Mouse (Mus musculus) cortical plate, adult 2 months (tissue): ENCODE data around the gene Ino80d.

Experiments used
- CTCF ChIP-seq: fragments of 200-500 bp; IDR thresholded peaks from 2 replicates; pipeline ENCODE4 v1.5.1; 2011; ENCODE audit warnings: mild to moderate bottlenecking, control low read depth, low read length; ENCODE audit not compliant: insufficient read depth; ENCODE audit errors: extremely low read depth
- POLR2A ChIP-seq: fragments of 200-500 bp; IDR thresholded peaks from 2 replicates; pipeline ENCODE4 v1.6.1; 2011; ENCODE audit warnings: mild to moderate bottlenecking, low read length, control low read depth; ENCODE audit not compliant: insufficient read depth; ENCODE audit errors: extremely low read depth

- no peak for TF ChIP-seq CTCF
- no peak for TF ChIP-seq POLR2A
Measured at GRCm38 (mm10) chr1:63122005-63122404, 7.5 kb upstream of the Ino80d start.
